Mouse (Mus musculus): ENCODE results near the gene Evi5l. TPM values are rescaled to one million over a fixed set of nuclear protein-coding genes. Genes with fewer than 3 reads are reported as not detected.

The Evi5l gene
- total and polyA plus RNA-seq, 3 experiments, result 4.5 to 10.8 TPM; not detected in 1

GRCm38 (mm10) chr8:4213210-4214005, 47.0 kb downstream of the Evi5l start:
- TF ChIP-seq TCF12 (IDR thresholded peaks at IDR 0.05; ENCODE audit: low read depth, low read length) (0 out of 2 replicates have a peak, but pooled peaks have one; percentile 13), MXI1 (IDR thresholded peaks at IDR 0.05; ENCODE audit: low read depth, low read length) (peak; percentile 87), NELFE (IDR thresholded peaks at IDR 0.05; ENCODE audit: low read depth, low read length) (peak; percentile 44), HCFC1 (IDR thresholded peaks at IDR 0.05; ENCODE audit: low read depth, low read length) (0 out of 2 replicates have a peak, but pooled peaks have one; percentile 4), MAX (IDR thresholded peaks at IDR 0.05; ENCODE audit: low read length) (0 out of 2 replicates have a peak, but pooled peaks have one; percentile 31), ZMIZ1 (IDR thresholded peaks at IDR 0.05; ENCODE audit: low read depth, low read length) (no peak; the same call in 1 of the 2 replicates), POLR2A (IDR thresholded peaks at IDR 0.05; ENCODE audit: control insufficient read depth in 1 of 2, insufficient read depth in 1 of 2, low read depth in 1 of 2, low read length in 2 of 2, poor library complexity in 1 of 2) (no peak; a peak in 1 of 4 replicates)

DNA sequence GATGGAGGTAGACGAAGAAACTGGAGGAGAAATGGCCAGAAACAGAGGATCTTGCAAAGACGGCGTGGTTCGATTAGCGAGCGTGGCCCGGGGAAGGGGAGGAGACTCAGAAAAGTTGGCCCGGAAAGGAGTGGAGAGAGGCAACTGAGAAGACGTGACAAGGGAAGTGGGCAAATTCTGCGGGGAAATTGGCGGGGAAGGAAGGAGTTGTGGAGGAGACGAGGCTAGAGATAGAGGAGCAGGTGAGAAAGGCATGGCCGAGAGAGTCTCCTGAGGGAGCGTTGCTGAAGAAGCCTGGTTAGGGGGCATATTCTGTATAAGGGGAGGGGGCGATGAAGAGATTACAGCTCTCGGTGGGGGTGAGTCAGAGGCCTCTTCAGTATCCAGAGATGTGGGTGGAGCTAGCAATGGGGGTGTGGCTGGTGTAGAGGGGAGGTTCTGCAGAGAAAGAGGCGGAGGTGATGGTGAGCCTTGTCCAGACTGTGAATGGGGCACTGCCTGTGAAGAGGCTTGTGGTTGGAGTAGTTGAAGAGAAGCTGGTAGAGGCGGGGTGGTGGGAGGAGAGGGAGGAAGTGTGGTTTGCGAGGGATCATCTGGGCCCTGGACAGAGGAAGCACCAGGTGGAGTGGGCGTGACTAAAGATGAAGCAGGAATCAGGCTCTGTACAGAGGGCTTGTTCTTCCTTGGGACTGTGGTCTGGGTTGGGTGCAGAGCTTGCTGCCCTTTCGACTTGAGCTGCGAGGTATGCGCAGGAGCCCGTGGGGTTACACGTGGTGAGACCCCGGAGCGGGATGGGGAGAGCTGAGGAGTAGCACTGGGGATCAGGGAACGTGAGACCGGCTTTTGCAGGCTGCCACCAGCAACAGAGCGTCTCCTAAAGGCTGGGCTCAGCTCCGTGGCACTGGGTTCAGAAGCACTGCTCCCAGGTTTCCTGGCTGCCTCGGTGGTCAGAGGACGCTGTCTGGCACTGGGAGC, 47.9 kb downstream of the Evi5l start:
- Histone ChIP-seq H3K4me3 (ENCODE audit: control insufficient read depth in 1 of 2, insufficient read depth in 1 of 2, low read depth in 2 of 2, low read length in 2 of 2) (peak overlapping the region; percentile 60 to 88), H3K9ac (ENCODE audit: control insufficient read depth, low read depth, low read length, poor library complexity, severe bottlenecking) (peak overlapping the region; percentile 64), H3K4me1 (ENCODE audit: control insufficient read depth in 1 of 2, insufficient read depth in 2 of 2, low read length in 2 of 2) (peaks cover 2 to 15% of the 10 kb centered on the region in 2 experiments; a peak in 3 of 4 replicates), H3K9me3 (replicated peaks; ENCODE audit: insufficient read depth, low read length) (no peaks in the 10 kb centered on the region), H3K27me3 (ENCODE audit: control insufficient read depth in 1 of 2, insufficient read depth in 2 of 2, low read length in 2 of 2) (no peaks in the 10 kb centered on the region), H3K27ac (ENCODE audit: control insufficient read depth, low read depth, low read length) (peak overlapping the region; percentile 51), H3K36me3 (ENCODE audit: control insufficient read depth in 1 of 2, insufficient read depth in 2 of 2, low read length in 2 of 2) (peaks cover 0 to 2% of the 10 kb centered on the region in 2 experiments; a peak in 2 of 4 replicates), H3K79me2 (ENCODE audit: control insufficient read depth, insufficient read depth, low read length, poor library complexity) (no peaks in the 10 kb centered on the region)
- TF ChIP-seq SIN3A (IDR thresholded peaks at IDR 0.05; ENCODE audit: low read length), result peak; percentile 60
- TF ChIP-seq MAFK (IDR thresholded peaks at IDR 0.05; ENCODE audit: borderline replicate concordance, low read depth, low read length), result no peak
- peak; percentile 11; the same call in 1 of the 2 replicates for TF ChIP-seq TBP (IDR thresholded peaks at IDR 0.05; ENCODE audit: low read depth, low read length)
- no peak for TF ChIP-seq RAD21 (IDR thresholded peaks at IDR 0.05; ENCODE audit: low read depth, low read length)
- TF ChIP-seq MAZ (IDR thresholded peaks at IDR 0.05; ENCODE audit: low read depth, low read length), result peak; percentile 63; the same call in 1 of the 2 replicates
- TF ChIP-seq ELF1 (IDR thresholded peaks at IDR 0.05; ENCODE audit: low read depth, low read length), result no peak
- peak; percentile 37; the same call in 1 of the 2 replicates for TF ChIP-seq NELFE (IDR thresholded peaks at IDR 0.05; ENCODE audit: low read depth, low read length)
- TF ChIP-seq POLR2A (IDR thresholded peaks at IDR 0.05; ENCODE audit: control insufficient read depth in 1 of 2, insufficient read depth in 1 of 2, low read depth in 1 of 2, low read length in 2 of 2, poor library complexity in 1 of 2), result 0 out of 4 replicates have a peak, but pooled peaks of 1 of the 2 experiments have one; percentile 39
- no peak for TF ChIP-seq CHD1 (IDR thresholded peaks at IDR 0.05; ENCODE audit: low read depth, low read length)
- TF ChIP-seq USF2 (IDR thresholded peaks at IDR 0.05; ENCODE audit: borderline replicate concordance in 1 of 2, insufficient read depth in 1 of 2, low read depth in 1 of 2, low read length in 2 of 2), result no peak
- TF ChIP-seq ETS1 (IDR thresholded peaks at IDR 0.05; ENCODE audit: low read depth, low read length), result peak; percentile 43; the same call in 1 of the 2 replicates
- no peak for TF ChIP-seq RCOR1 (IDR thresholded peaks at IDR 0.05; ENCODE audit: low read depth, low read length)
- TF ChIP-seq NRF1 (IDR thresholded peaks at IDR 0.05; ENCODE audit: insufficient read depth, low read depth, low read length, poor library complexity, severe bottlenecking), result no peak
- TF ChIP-seq MAX (IDR thresholded peaks at IDR 0.05; ENCODE audit: low read length), result peak; percentile 35; the same call in 1 of the 2 replicates
- 0 out of 2 replicates have a peak, but pooled peaks have one; percentile 5 for TF ChIP-seq HCFC1 (IDR thresholded peaks at IDR 0.05; ENCODE audit: low read depth, low read length)
- peak; percentile 94 for DNase-seq (ENCODE audit: low read depth, low spot score)

More at GRCm38 (mm10) chr8:4213210-4214005, 47.0 kb downstream of the Evi5l start:
- Histone ChIP-seq H3K4me1 (ENCODE audit: control insufficient read depth in 1 of 2, insufficient read depth in 2 of 2, low read length in 2 of 2) (peaks cover 2 to 15% of the 10 kb centered on the region in 2 experiments; a peak in 3 of 4 replicates), H3K9me3 (replicated peaks; ENCODE audit: insufficient read depth, low read length) (no peaks in the 10 kb centered on the region), H3K36me3 (ENCODE audit: control insufficient read depth in 1 of 2, insufficient read depth in 2 of 2, low read length in 2 of 2) (no peaks in the 10 kb centered on the region; a peak in 1 of 4 replicates), H3K27ac (ENCODE audit: control insufficient read depth, low read depth, low read length) (peak overlapping the region; percentile 51), H3K27me3 (ENCODE audit: control insufficient read depth in 1 of 2, insufficient read depth in 2 of 2, low read length in 2 of 2) (no peaks in the 10 kb centered on the region), H3K9ac (ENCODE audit: control insufficient read depth, low read depth, low read length, poor library complexity, severe bottlenecking) (peak overlapping the region; percentile 64), H3K79me2 (ENCODE audit: control insufficient read depth, insufficient read depth, low read length, poor library complexity) (no peaks in the 10 kb centered on the region), H3K4me3 (ENCODE audit: control insufficient read depth in 1 of 2, insufficient read depth in 1 of 2, low read depth in 2 of 2, low read length in 2 of 2) (peak overlapping the region; percentile 60 to 88)
- DNase-seq (ENCODE audit: low read depth, low spot score), result peak; percentile 88

Data from MEL (cell line).